Mouse (Mus musculus) thymus, postnatal 36 days (tissue): Measurements from ENCODE around the gene Timp3.
"Not testable (repeated sequence)": the region's sequence is repeated elsewhere in the genome, so short reads cannot be mapped to it uniquely, and the experiment has no call there.

ENCODE experiments used
- DNase-seq, 2 experiments: peaks; one replicate each; pipeline ENCODE4 v3.0.0; 2022; ENCODE audit warnings: mixed read lengths in 2 of 2

Gene Timp3

DNA sequence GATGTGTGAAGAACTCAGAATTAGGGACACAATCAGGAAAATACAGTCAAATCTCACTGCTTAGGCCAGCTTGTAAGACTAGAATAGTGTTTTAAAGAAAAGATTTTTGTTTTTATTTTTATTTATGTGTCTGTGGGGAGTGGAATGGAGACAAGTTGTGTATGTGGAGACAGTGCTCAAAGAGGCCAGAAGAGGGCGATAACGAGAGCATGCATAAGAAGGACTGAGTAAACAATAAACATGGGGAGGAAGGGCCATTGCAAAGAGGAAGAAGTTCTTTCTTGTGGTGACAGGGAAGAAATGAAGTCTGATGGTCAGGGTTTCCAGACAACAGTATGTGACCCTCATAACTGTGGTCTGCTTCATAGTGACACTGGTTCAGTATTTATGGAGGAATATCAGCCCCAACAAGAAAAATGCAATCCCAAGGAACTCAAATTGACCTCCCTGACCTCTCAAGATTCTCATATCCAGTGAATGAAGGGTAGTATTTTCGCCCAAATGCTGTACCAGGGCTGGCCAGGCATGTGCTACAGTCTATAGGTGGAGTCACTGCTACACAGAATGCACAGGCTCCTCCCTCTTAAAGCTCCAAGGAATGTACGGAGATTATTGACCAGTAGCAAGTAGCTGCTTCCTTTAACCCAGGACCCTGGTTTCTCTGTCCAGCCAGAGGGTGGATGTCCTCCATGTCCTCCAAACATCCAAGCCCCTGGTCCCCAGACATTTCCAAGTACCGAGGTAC is 56.8 kb downstream of the Timp3 start:
- no peak for DNase-seq

DNA sequence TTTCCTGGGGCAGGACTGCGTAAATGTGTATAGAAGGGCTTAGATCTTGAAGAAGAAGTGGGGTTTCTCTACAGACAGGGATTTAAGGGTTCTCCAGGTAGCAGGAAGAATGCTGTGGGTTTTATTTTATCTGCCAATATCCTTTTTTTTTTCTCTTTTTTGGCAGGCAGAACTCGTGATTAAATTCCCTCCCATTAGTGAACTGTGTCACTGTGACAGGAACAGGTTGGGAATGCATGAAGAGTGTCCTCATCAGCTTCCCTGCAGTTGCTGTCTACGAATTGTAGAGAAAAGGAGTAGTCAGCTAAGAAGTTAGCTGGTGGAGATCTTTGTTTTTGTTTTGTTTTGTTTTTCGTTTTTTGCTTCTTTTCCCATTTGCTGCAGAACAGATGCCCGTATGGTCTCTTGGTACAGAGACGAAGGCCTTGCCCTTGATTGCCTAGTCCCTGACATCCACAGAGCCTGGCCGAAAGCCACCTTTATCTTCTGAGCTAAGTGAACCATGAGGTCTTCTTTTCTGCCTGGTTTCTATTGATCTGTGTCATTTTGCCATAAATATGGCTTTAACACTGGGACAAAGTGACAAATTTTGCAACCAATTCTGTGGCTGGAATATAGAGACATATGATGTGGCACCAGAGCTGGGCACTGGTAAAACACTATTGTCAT is 58.3 kb downstream of the Timp3 start:
- no peak for DNase-seq

DNA sequence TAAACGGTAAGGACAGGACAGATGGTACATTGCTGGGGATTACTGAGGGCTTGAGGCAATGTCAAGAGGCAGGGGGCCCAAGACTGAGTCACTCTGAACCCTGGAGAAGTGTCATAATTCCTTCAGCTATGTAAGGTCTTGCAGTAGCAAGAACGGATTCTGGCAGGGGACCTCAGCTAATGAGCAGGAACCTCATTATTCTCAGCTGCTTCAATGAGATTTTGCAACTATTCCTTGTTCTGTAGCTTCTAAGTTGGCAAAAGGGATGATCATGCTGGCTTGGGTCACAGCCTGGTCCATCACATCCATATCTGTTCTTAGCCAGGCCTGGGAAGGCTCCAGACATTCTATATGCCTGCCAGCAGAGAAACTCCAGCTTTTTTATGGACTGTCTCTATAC is 59.0 kb downstream of the Timp3 start:
- no peak for DNase-seq

DNA sequence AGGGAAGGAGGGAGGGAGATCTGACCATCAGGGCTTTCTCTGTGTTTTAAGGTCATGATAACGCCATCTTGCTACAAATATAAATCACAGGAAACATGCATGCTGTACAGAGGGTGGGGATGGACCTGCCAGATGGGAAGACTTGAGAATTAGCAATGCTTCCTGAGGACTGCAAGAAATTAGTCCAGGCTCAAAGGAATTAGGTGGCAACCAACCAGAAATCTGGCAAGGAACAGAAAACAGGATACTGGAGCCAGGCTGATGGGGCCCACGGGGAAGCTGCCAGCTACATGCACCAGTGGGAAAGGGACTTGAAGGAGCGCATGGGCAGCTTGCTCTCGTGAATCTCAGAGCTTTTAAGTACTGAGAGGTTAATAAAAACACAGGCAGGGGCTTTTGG is 59.5 kb downstream of the Timp3 start:
- DNase-seq = no peak

DNA sequence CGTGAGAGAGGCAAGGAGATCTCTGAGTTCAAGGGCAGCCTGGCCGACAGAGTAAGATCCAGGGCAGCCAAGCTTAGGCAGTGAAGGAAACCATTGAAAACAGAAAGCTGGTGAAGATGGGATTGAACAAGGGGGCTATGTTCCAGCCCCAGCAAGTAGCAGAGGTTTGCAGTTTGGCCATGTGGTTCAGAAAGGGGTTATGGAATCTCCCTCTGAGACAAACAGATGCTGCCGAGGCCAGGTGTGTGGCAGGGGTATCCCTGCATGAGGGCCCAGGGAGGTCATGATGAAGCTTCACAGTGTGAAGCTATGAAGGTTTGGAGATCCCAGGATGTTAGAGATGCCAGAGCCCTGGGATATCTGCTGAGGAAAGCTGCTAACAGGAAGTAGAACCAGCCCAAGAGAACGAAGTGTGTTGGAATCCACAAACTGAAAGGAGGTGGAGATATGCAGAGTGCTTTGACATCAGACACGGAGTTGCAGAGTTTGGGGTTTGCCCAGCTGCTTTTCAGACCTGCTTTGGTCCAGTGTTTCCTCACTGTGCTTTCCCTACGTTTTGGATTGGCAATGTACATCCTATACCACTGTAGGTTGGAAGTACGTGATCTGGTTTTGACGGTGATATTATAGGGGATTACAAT is 63.6 kb downstream of the Timp3 start:
- no peak for DNase-seq

DNA sequence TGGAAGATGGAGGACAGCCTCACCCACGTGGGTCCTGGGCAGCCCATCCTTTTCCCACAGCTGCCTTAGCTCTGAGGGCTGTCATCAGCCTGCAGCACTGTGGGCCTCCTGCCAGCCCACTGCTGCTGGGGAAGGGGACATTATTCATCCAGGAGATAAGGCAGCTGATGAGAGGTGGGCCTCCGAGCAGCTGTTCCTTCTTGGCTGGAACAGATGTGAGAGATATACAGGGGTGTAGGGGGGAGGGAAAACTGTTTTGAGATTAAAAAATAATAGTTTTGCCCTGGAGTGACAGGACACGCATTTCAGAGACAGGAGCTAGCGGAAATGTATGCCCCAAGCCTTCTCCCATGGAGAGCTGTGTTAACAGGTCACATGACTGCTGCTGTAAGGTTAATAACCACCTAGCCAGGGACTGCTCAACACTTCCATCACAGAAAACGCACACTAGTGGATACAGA is 65.5 kb downstream of the Timp3 start:
- no peak for DNase-seq

DNA sequence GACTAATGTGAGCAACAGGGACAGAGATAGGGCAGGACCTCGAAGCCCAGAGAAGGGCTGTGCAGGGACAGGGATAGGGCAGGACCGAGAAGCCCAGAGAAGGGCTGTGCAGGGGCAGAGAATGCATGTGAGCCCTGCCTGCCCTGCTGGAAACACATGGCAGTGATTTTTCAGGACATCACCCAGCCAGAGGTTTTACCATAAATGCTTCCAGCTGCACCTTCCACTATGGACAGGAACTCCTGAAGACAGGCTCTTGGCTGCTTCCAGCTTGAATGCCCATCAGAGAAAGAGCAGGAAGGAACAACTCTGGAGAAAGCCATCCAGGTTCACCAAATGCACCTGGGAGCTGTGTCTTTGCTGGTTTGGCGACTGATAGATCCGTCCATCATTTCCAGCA is 67.2 kb downstream of the Timp3 start:
- no peak for DNase-seq

DNA sequence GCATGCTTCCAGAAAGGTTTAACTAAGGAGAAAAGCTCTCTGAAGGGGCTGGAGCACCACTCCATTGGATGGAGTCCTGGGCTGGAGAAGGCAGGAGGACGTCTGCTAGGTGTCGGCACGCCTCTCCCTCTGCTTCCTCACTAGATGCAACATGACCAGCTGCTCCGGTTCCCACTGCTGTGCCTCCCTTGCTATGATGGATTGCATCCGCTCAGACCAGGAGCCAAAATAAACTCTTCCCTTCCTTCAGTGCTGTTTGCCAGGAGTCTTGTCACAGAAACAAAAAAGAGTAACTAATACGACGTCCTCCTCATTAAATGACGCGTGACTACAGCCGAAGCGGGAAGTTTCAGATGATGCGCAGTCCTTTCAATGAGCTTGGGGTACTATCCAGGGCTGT is 68.6 kb downstream of the Timp3 start:
- no peak for DNase-seq

DNA sequence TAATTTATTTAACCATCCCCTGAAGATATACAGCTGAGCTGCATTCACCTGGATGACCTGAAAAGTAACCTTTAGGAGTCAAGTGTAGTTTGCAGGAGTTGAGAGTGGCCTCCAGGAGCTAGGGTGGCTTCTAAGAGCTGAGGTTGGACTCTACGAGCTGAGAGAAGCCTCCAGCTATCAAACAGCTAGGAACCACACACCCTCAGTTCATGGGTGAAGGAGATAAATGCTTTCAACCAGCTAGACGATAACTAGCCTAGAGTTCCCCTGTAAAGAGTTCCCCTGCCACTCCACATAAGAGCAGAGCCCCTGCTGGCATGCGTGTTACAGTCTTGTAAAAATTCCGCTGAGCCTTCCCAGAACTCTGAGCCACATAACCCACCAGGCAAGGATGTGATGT is 69.2 kb downstream of the Timp3 start:
- DNase-seq = no peak

DNA sequence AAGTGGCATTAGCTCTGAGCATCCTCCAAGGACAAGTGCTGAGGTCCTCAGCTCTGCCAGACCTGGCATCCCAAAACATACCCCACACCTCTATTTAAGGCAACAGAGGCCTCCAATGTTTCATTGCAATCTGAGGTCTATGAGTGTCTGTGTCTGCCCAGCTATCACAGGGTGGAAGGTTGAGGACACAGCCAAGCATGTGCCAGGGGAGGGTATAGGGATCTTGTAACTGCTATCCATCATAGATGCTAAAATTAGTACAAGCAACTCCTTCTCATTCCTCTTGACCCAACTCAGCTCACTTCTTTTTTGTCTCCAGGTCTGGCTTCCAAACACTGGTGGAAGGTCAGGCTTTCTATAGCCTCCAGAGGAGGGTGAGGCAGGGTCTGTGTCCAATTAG is 71.4 kb downstream of the Timp3 start:
- no peak for DNase-seq

DNA sequence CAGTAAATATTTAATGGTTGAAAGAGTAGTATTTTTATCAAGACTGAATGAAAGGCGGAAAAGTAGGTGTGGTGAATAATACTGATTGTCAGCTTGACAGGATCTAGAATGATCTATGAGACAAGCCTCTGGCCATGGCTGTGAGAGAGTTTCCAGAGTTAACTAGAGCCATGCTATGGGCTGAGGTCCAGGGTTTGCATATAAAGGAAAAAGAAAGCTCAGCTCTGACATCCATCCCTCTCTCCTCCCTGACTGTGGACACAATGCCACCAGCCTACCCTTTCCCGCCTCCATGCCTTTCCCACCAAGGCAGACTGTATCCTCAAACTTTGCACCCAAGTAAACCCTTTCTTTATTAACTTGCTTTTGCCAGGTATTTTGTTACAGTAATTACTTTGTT is 73.9 kb downstream of the Timp3 start:
- no peak for DNase-seq

DNA sequence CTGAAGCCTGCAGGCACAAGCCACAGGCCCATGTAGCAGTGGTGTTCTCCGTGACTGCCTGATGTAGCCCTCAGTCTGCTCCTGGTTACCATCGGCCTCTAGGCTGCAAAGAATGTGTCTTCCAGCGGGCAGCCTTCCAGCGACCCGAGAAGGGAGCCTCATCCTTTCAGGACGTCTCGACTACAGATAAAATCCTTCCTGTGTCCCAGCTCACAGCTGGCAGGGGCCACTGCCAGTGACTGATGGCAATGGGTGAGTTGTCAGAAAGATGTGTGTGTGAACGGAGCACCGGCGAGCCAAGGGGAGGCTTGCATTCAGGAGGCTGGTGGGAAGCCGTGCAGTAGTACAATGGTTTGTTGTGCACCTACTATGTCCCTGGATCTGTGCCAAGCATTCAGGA is 75.7 kb downstream of the Timp3 start:
- DNase-seq = no peak

DNA sequence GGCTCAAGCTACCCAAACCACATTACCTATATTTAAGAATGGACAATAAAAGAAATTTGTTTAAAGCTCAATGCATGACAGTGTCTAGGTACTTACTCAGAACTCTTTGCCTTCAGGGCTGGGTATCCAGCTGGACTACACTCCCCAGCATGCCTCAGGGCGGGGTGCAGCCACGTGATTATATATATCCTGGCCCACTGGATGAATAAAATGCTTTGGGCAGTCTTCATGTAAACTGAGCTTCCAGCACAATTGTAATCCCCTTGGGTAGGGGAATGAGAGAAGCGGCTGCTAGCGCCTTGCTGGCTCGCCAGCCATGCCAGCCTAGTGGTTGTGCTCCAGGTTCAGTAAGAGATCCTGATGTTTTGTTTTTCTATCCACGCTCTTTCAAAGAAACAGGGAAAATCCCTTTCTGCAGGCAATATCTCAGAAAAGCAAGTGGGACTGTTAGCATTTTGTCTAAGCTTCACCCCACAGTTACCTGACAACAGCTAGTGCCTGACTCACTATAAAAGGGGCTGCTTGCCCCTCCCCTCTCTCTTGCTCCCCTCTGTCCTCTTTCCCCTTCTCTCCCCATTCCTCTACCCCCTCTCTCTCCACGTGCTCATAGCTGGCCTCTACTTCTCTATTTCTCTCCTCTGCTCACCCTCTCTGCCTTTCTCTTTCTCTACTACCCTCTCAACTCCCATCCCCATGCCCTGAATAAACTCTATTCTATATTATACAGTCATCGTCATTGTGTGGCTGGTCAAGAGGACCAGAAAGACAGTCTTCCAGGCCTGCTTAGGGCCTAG is 76.4 kb downstream of the Timp3 start:
- no peak for DNase-seq

DNA sequence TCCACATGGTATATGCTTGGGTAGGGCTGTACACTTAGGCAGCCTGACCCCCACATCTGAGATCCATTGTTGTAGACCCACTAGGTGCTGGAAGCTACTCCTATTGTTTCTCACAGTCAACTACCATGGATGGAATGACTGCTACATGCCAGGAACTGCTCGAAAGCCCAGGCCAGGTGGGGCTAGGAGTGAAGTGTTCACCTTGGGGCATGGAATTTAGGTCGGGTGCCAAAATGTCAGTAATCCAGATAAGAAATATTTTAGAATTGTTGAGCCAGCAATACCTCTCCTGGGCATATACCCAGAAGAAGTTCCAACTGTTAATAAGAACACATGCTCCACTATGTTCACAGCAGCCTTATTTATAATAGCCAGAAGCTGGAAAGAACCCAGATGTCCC is 78.6 kb downstream of the Timp3 start:
- not testable (repeated sequence) for DNase-seq

DNA sequence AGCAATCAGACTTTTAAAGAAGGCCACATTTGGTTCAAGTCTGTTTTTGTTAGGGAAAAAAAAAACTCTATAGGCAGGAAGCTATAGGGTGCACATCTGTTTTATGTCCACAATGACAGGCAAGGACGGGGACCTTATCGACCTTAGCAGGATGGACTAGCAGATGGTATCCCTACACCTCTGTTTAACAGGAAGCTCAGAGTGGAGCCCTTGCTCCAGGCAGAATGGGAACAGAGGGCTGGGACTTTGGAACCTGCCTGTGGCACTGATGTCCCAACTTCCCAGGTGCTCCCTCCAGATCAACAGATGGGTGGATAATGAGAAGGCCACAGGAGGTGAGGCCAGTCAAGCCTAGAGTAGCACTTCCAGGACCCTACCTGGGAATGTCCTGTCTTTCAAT is 80.5 kb downstream of the Timp3 start:
- no peak for DNase-seq

DNA sequence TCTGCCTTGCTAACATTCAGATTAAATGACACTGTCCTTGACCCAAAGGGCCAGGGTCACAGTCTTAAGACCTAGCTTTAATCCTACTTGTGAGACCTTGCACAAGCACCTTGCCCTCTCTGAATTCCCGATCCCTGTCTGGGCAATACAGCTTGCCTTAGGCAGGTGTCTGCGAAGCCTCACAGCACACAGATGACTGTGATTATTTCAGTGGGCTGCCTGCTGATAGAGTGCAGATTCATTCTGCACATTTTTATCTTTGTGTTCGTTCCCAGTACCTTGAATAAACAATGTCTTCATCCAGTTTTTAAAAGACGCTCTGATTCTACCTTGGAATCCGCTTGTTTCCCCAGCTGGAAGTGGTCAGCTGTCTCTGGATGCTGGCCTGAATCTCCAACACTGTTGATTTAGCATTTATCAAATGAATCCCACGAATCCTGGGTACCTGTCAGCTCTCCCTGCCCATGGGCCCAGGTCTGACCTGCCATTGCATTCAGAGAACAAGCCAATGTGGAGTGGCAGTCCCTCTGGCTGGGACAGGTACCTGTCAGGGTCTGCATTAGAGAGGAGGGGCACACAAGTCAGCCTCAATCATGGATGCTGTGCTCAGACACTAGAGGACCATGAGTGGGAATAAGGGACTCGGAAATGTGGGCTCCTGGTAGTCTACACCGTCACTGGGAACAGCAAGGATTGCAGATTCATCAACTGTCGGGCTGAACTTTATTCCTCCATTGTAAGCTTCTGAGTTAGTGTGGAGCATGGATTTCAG is 81.2 kb downstream of the Timp3 start:
- DNase-seq = no peak

DNA sequence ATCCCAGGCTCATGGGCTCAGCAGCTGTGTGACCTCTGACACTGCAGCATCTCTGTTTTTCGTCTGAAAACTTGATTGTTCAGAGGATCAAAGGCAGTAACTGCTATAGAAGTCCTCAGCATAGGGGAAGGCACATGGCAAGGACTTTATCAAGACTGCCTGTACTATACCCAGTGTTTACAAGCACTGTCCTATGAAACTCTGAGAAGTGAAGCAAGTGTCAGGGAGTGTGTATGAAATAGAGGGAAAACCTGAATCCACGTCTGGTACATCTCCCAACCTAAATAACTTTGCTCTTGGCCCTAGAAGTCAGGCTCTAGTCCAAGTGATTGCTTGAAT is 81.7 kb downstream of the Timp3 start:
- DNase-seq = no peak

DNA sequence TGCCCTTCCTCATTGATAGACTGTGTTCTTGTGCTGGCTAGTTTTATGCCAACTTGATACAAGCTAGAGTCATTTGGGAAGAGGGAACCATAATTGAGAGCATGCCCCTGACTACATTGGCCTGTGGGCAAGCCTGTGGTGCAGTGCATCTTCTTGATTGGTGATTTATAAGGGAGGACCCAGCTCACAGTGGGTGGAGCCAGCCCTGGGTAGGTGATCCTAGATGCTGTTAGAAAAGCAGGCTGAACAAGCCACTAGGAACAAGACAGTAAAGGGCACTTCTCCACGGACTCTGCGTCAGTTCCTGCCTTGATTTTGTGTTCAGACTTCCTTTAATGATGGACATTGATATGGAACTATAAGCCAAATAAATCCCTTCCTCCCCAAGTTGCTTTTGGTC is 84.5 kb downstream of the Timp3 start:
- DNase-seq = no peak

DNA sequence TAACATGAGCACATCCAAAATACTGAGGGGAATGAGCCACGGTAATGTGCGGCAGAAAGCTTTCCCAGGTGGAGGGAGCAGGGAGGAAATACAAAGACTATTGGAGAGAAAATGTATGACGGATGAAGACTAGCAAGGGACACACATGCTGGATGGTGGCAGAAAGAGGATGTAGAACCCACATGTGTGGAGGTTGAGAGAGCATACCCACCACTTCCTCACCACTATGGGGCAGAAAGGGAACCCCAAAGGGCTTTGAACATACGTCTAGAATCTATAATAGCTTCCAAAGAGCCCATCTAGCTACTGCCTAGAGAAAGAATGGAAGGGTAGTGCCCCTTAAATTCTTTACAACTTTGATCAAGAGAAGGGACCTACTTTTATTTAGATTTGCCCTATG is 85.5 kb downstream of the Timp3 start:
- DNase-seq = peak in 1 of 2 experiments; percentile 8

DNA sequence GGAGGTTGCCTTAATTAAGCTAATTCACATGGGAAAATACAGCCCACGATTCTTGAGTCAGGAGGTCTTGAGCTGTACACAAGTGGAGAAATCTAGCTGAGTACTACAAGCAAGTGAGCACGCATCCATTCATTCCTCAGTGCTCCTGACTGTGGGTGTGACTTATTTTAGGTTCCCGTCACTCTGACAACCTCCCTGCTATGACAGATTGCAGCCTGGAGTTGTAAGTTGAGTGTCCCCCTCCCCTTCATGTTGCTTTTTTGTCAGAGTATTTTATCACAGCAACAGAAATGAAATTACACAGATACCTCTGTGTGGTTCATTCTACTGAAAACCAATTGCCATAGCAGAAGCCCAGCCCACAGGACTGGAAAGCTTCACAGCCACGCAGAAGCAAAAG is 86.1 kb downstream of the Timp3 start:
- DNase-seq = no peak

DNA sequence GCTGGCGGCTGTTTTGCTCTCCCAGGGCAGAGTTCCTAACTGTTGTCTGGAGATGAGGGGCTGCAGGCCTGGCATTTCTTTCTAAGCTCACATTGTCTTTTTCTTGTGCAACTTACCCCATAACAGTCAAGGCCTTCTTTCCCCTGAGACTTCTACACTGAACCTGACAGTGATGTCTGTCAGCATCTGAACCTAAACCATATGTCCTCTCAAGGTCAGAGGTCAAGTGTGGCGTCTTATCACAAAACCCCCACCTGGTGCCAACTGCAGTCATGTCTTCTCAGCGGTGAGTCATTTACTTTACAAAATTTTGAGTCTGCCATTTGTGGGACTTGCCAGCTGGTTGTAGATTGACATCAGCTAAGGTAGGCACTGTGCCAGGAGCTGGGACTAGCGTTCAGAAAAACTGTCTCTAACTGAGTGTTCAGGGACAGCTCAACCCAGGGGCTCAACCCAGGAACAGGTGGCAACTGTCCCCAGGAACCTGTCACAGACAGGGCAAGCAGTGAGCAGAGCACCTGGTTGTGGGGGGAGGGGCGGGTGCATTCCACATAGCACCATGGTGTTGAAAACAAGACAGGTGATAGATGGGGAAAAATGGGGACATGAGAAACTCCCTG is 87.8 kb downstream of the Timp3 start:
- DNase-seq = no peak

DNA sequence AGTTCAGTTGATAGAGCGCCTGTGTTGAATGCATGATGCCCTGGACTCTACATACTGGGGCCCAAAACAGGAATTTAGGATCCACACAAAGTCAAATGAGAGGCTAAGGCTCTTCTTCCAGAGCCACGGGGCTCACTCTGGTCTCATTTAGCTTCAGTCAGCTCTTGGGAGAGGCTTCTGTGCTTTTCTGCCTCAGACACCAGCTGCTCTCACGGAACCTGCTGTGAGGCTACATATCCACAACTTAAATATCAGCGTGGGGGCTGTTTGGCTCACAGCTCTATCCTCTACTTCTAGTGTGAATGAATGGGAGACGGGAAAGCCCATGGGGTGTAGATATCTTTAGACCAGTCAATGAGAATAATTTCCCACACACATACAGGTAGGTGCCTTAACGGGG is 88.6 kb downstream of the Timp3 start:
- no peak for DNase-seq
